In the genomic region with DNA sequence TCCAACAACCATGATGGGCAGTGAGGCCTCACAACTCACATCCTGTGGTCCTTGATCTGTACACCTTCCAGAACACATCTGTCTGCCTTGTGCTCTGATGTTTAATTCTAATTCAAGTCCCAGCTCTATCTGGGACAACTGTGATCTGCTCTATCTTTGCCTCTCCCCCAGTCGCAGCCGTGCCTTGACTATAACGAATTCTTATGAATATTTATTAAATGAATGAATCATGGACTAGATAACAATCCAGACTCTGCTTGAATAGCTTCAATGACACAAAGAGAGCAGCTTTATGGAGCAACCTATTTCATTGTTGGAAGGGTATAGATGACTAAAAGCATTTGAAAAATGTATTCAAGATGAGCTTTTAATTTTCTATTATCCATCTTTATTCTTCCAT, we compare ENCODE assay signal across 22 mouse cellular contexts.
DNase-seq lines count a peak whose midpoint lies in the region; ATAC-seq lines count a peak whose summit lies in the region.
"Had no signal": no experiment of that assay in that cellular context is flagged by ENCODE, and none has a peak within 500 bp of the region (broad histone marks: within the 10 kb centered on the region; RNA-seq: fewer than 3 reads in every experiment).

No protein-coding gene starts in this region.

- no peak overlapping the region for H3K4me3 ChIP-seq in forebrain, embryonic 14.5 days (ENCODE audit: low read depth, low read length)
- no peak overlapping the region for H3K4me3 ChIP-seq in forebrain, embryonic 10.5 days
- H3K4me3 ChIP-seq in hindbrain, embryonic 13.5 days, result no peak overlapping the region
- H3K4me3 ChIP-seq in hindbrain, embryonic 16.5 days (ENCODE audit: low read length), result no peak overlapping the region
- H3K4me3 ChIP-seq: embryonic facial prominence, embryonic 15.5 days; gastrocnemius, adult 2 months; limb, embryonic 10.5 days; liver, embryonic 15.5 days; lung, embryonic 15.5 days had no signal

- H3K9ac ChIP-seq in forebrain, embryonic 14.5 days (ENCODE audit: low read length), result no peak overlapping the region
- no peak overlapping the region for H3K9ac ChIP-seq in hindbrain, embryonic 13.5 days
- no peak overlapping the region for H3K9ac ChIP-seq in hindbrain, embryonic 16.5 days (ENCODE audit: low read depth, low read length)
- H3K9ac ChIP-seq: embryonic facial prominence, embryonic 15.5 days; liver, embryonic 15.5 days; lung, embryonic 15.5 days had no signal

- 0 out of 2 replicates have a peak, but pooled peaks have one; percentile 44 for ATAC-seq in forebrain, embryonic 14.5 days
- peak; percentile 36; the same call in 1 of the 2 replicates for ATAC-seq in hindbrain, embryonic 13.5 days (ENCODE audit: low FRiP score)
- no peak for ATAC-seq in hindbrain, embryonic 16.5 days
- ATAC-seq: inflammation-experienced regulatory T-cells, adult 6 months had no signal

- H3K4me1 ChIP-seq in forebrain, embryonic 14.5 days (ENCODE audit: control insufficient read depth, insufficient read depth, low read length), result no peaks in the 10 kb centered on the region
- no peaks in the 10 kb centered on the region for H3K4me1 ChIP-seq in forebrain, embryonic 10.5 days
- no peaks in the 10 kb centered on the region for H3K4me1 ChIP-seq in hindbrain, embryonic 13.5 days (replicated peaks)
- H3K4me1 ChIP-seq in hindbrain, embryonic 16.5 days (ENCODE audit: control insufficient read depth, insufficient read depth, low read depth, low read length), result no peaks in the 10 kb centered on the region
- H3K4me1 ChIP-seq: embryonic facial prominence, embryonic 15.5 days; limb, embryonic 10.5 days; liver, embryonic 15.5 days; lung, embryonic 15.5 days had no signal

- H3K27ac ChIP-seq in forebrain, embryonic 14.5 days (ENCODE audit: low read depth, low read length), result 0 out of 2 replicates have a peak overlapping the region, but pooled peaks have one; percentile 27
- H3K27ac ChIP-seq in forebrain, embryonic 10.5 days, result no peak overlapping the region
- peak overlapping the region; percentile 44; the same call in 1 of the 2 replicates for H3K27ac ChIP-seq in hindbrain, embryonic 13.5 days
- no peak overlapping the region for H3K27ac ChIP-seq in hindbrain, embryonic 16.5 days (ENCODE audit: low read depth, low read length)
- H3K27ac ChIP-seq: embryonic facial prominence, embryonic 15.5 days; gastrocnemius, adult 2 months; kidney, postnatal 0 days; limb, embryonic 10.5 days; liver, embryonic 15.5 days; lung, embryonic 15.5 days; macrophage had no signal

- 63% methylated on average over 3 of the region's 3 CpGs for WGBS in forebrain, embryonic 14.5 days
- WGBS in forebrain, embryonic 10.5 days, result 89% methylated on average over 3 of the region's 3 CpGs
- 24% methylated on average over 3 of the region's 3 CpGs for WGBS in hindbrain, embryonic 13.5 days
- 29% methylated on average over 3 of the region's 3 CpGs for WGBS in hindbrain, embryonic 16.5 days

- H3K36me3 ChIP-seq in forebrain, embryonic 14.5 days (ENCODE audit: control insufficient read depth, insufficient read depth, low read length), result no peaks in the 10 kb centered on the region
- H3K36me3 ChIP-seq in forebrain, embryonic 10.5 days (replicated peaks), result no peaks in the 10 kb centered on the region
- no peaks in the 10 kb centered on the region for H3K36me3 ChIP-seq in hindbrain, embryonic 13.5 days
- no peaks in the 10 kb centered on the region for H3K36me3 ChIP-seq in hindbrain, embryonic 16.5 days (ENCODE audit: control insufficient read depth, insufficient read depth, low read length)
- H3K36me3 ChIP-seq: embryonic facial prominence, embryonic 15.5 days; limb, embryonic 10.5 days; liver, embryonic 15.5 days; lung, embryonic 15.5 days had no signal

- peak; percentile 33 for DNase-seq in forebrain, embryonic 14.5 days (ENCODE audit: low spot score)
- no peak for DNase-seq in forebrain, embryonic 10.5 days (ENCODE audit: extremely low spot score, low spot score)
- peak; percentile 2 for DNase-seq in right cerebral cortex, adult 2 months (ENCODE audit: low spot score in 2 of 2)
- no peak for DNase-seq in right cerebral cortex, postnatal 14 days
- no peak for DNase-seq in adrenal gland, adult 18-20 months (ENCODE audit: low spot score in 2 of 2)
- DNase-seq in embryo, embryonic 10.5 days (ENCODE audit: low spot score), result no peak
- DNase-seq: adrenal gland, postnatal 14 days; cerebellum, adult 9-10 months; gastrocnemius, adult 2 months; heart, postnatal 4 days; kidney, adult 18-20 months; liver; thymus, postnatal 25 days had no signal

- H3K9me3 ChIP-seq in forebrain, embryonic 14.5 days (replicated peaks; ENCODE audit: control insufficient read depth, low read length), result no peaks in the 10 kb centered on the region
- H3K9me3 ChIP-seq in forebrain, embryonic 10.5 days, result no peaks in the 10 kb centered on the region
- H3K9me3 ChIP-seq in hindbrain, embryonic 13.5 days, result no peaks in the 10 kb centered on the region
- H3K9me3 ChIP-seq in hindbrain, embryonic 16.5 days (ENCODE audit: control insufficient read depth, low read length), result no peaks in the 10 kb centered on the region
- H3K9me3 ChIP-seq: embryonic facial prominence, embryonic 15.5 days; limb, embryonic 10.5 days; liver, embryonic 15.5 days; lung, embryonic 15.5 days had no signal

- H3K27me3 ChIP-seq in forebrain, embryonic 14.5 days (replicated peaks; ENCODE audit: control insufficient read depth, insufficient read depth, low read length), result no peaks in the 10 kb centered on the region
- no peaks in the 10 kb centered on the region for H3K27me3 ChIP-seq in forebrain, embryonic 10.5 days (ENCODE audit: poor library complexity, severe bottlenecking)
- no peaks in the 10 kb centered on the region for H3K27me3 ChIP-seq in hindbrain, embryonic 13.5 days
- no peaks in the 10 kb centered on the region for H3K27me3 ChIP-seq in hindbrain, embryonic 16.5 days (replicated peaks; ENCODE audit: control insufficient read depth, insufficient read depth, low read length)
- H3K27me3 ChIP-seq: embryonic facial prominence, embryonic 15.5 days; liver, embryonic 15.5 days; lung, embryonic 15.5 days had no signal

- H3K4me2 ChIP-seq in forebrain, embryonic 14.5 days (ENCODE audit: low read length), result no peak overlapping the region
- H3K4me2 ChIP-seq in hindbrain, embryonic 13.5 days, result no peak overlapping the region
- no peak overlapping the region for H3K4me2 ChIP-seq in hindbrain, embryonic 16.5 days (ENCODE audit: low read length)
- H3K4me2 ChIP-seq: embryonic facial prominence, embryonic 15.5 days; liver, embryonic 15.5 days; lung, embryonic 15.5 days had no signal

Comparison
In these comparisons a context has a peak if more than half of its experiments do, and no peak if none do; other contexts are left out.
1. DNase-seq: peak in forebrain, embryonic 14.5 days (single experiment) and right cerebral cortex, adult 2 months (2 of 2); none in forebrain, embryonic 10.5 days (single experiment), right cerebral cortex, postnatal 14 days (single experiment), adrenal gland, adult 18-20 months (0 of 2) and embryo, embryonic 10.5 days (single experiment).
2. H3K27ac ChIP-seq: peak in forebrain, embryonic 14.5 days (single experiment) and hindbrain, embryonic 13.5 days (single experiment); none in forebrain, embryonic 10.5 days (single experiment) and hindbrain, embryonic 16.5 days (single experiment).